Mouse (Mus musculus): ENCODE results near the gene Syne4.

DNA sequence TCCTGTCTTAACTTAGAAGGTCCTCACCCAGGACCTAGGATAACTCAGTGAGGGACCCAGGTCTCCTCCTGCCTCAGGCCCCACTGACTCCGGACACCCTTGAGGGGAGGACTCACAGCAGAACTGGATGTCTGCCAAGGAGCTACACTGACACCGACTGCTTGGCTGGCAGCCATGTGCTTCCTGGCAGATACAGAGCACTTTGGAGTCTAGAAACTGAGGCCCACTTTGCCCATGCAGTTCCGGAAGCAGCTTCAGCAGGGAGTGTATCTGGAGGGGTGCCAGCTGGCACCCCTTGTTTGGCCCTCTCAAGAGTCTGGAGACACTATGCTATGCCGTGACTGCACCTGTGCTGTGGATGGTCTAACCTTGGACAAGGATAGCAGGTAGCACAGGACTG, 18.8 kb downstream of the Syne4 start:
- TF ChIP-seq MAX (IDR thresholded peaks at IDR 0.05) (no peak), CTCF (IDR thresholded peaks at IDR 0.05; ENCODE audit: control insufficient read depth, insufficient read depth, insufficient read length) (no peak), USF1 (IDR thresholded peaks at IDR 0.05; ENCODE audit: low read depth) (no peak), MYOD1 (IDR thresholded peaks at IDR 0.05; ENCODE audit: control insufficient read depth, insufficient read length, low read depth) (no peak), MYOG (IDR thresholded peaks at IDR 0.05; ENCODE audit: control insufficient read depth, extremely low read depth, insufficient read length) (no peak)

All from C2C12 (cell line).